Mouse (Mus musculus) midbrain, postnatal 0 days (tissue): Measurements from ENCODE around the gene Slc9a8. TPM values are rescaled to one million over a fixed set of nuclear protein-coding genes. Genes with fewer than 3 reads are reported as not detected.

ENCODE experiments used
- ATAC-seq: fragments of 200-750 bp; cut with Nextera tagmentation; 2 replicates; pipeline ENCODE4 v1.8.0; 2017; ENCODE audit warnings: moderate number of reproducible peaks, mild to moderate bottlenecking, moderate TSS enrichment, moderate library complexity; ENCODE audit not compliant: low FRiP score
- DNase-seq: peaks from one replicate; pipeline ENCODE4 v3.0.0-alpha.2; 2015; ENCODE audit warnings: low spot score
- H3K27ac ChIP-seq: fragments of 300-500 bp; sonication (generic); 2 replicates; pipeline ENCODE4 v1.5.1; 2014; ENCODE audit warnings: low read depth, mild to moderate bottlenecking, low read length, mixed read lengths
- H3K27me3 ChIP-seq: fragments of 300-500 bp; sonication (generic); 2 replicates; pipeline ENCODE4 v1.6.1; 2014; ENCODE audit warnings: low read length, control low read depth, mixed read lengths; ENCODE audit not compliant: insufficient read depth
- H3K36me3 ChIP-seq: fragments of 300-500 bp; sonication (generic); 2 replicates; pipeline ENCODE4 v1.6.1; 2014; ENCODE audit warnings: low read length, control low read depth, mixed read lengths; ENCODE audit not compliant: insufficient read depth
- H3K4me1 ChIP-seq: fragments of 300-500 bp; sonication (generic); 2 replicates; pipeline ENCODE4 v1.6.1; 2014; ENCODE audit warnings: mild to moderate bottlenecking, control low read depth, antibody characterized with exemption, low read length, mixed read lengths; ENCODE audit not compliant: insufficient read depth
- H3K4me2 ChIP-seq: fragments of 300-500 bp; sonication (generic); 2 replicates; pipeline ENCODE4 v1.6.1; 2014; ENCODE audit warnings: low read depth, mild to moderate bottlenecking, low read length, mixed read lengths; ENCODE audit not compliant: poor library complexity, severe bottlenecking
- H3K4me3 ChIP-seq: fragments of 300-500 bp; sonication (generic); 2 replicates; pipeline ENCODE4 v1.5.1; 2014; ENCODE audit warnings: low read depth, mild to moderate bottlenecking, low read length, moderate library complexity
- H3K9ac ChIP-seq: fragments of 300-500 bp; sonication (generic); replicated peaks from 2 replicates; pipeline ENCODE4 v1.6.1; 2014; ENCODE audit warnings: mild to moderate bottlenecking, low read length, moderate library complexity, mixed read lengths; ENCODE audit not compliant: poor library complexity, severe bottlenecking
- H3K9me3 ChIP-seq: fragments of 300-500 bp; sonication (generic); 2 replicates; pipeline ENCODE4 v1.6.1; 2016; ENCODE audit warnings: low read length, control low read depth
- CTCF ChIP-seq: IDR thresholded peaks from 2 replicates; pipeline ENCODE4 v1.5.1; 2016; ENCODE audit warnings: antibody characterized with exemption, mild to moderate bottlenecking
- WGBS: fragments of 180-500 bp; shearing (Covaris S2); extraction: QIAGEN DNeasy Blood & Tissue Kit; methylation state at CpG from one replicate; pipeline ENCODE4 v1.1.7; 2014; 5-methylcytosine and 5-hydroxymethylcytosine counted together
- polyA plus RNA-seq: library from polyadenylated mRNA; unstranded; fragments of >200 nt; fragmentation: Nextera tagmentation; extraction: Ambion mirVana; gene quantifications from 2 replicates; pipeline ENCODE4 v1.2.1, GENCODE M21; 2015
- total RNA-seq: library from RNA; depleted of rRNA; stranded (reverse); fragments of >200 nt; gene quantifications from 2 replicates; pipeline ENCODE4 v1.2.3, GENCODE M21; 2014

Slc9a8 gene
- total and polyA plus RNA-seq, 2 experiments from 2014 or later: 17.9 to 30.6 TPM

GRCm38 (mm10) chr2:167485501-167486377 is 64.2 kb downstream of the Slc9a8 start:
- no peaks in the 10 kb centered on the region for H3K27me3 ChIP-seq

DNA sequence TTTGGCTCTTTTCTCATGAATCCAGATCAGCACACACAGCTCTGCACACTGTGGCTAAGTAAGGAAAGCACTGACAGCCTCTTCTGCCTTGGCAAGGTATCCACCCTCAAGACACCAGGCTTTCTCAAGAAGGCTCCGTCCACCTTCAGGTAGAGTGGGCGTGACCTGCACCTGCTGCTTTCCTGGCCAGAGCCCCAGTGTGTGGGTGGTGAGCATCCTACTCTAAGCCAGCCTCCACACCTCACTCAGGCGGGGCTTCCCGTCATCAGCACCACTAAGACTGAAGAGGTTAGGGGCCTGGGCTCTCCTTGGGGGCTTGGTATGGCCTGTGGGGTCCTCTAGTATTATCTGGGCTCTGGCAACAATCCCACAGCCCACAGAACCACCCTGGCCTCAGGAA is 65.1 kb downstream of the Slc9a8 start:
- no peak for TF ChIP-seq CTCF
- H3K4me3 ChIP-seq: no peak overlapping the region
- DNase-seq: no peak
- H3K36me3 ChIP-seq: peaks cover 24% of the 10 kb centered on the region
- no peak overlapping the region for H3K9ac ChIP-seq
- H3K4me1 ChIP-seq: peaks cover 3% of the 10 kb centered on the region; the same call in 1 of the 2 replicates
- no peaks in the 10 kb centered on the region for H3K9me3 ChIP-seq
- ATAC-seq: no peak
- H3K27ac ChIP-seq: no peak overlapping the region
- no peak overlapping the region for H3K4me2 ChIP-seq
- WGBS: 94% methylated on average over 4 of the region's 4 CpGs
- no peaks in the 10 kb centered on the region for H3K27me3 ChIP-seq

More at GRCm38 (mm10) chr2:167485501-167486377, 64.2 kb downstream of the Slc9a8 start:
- Histone ChIP-seq H3K9me3 (no peaks in the 10 kb centered on the region), H3K4me1 (no peaks in the 10 kb centered on the region), H3K9ac (no peak overlapping the region), H3K4me3 (no peak overlapping the region), H3K4me2 (no peak overlapping the region), H3K27ac (no peak overlapping the region), H3K36me3 (peaks cover 24% of the 10 kb centered on the region)
- DNase-seq (peak; percentile 92), ATAC-seq (peak; percentile 66)
- WGBS: 73% methylated on average over 7 of the region's 7 CpGs
- TF ChIP-seq CTCF: no peak

GRCm38 (mm10) chr2:167487551-167487950 is 66.0 kb downstream of the Slc9a8 start:
- no peak overlapping the region for H3K9ac ChIP-seq
- WGBS: 89% methylated on average over 6 of the region's 6 CpGs
- ATAC-seq (no peak), DNase-seq (no peak)
- H3K9me3 ChIP-seq: no peaks in the 10 kb centered on the region
- no peak overlapping the region for H3K27ac ChIP-seq
- no peak for TF ChIP-seq CTCF
- no peak overlapping the region for H3K4me2 ChIP-seq
- H3K4me1 ChIP-seq: peaks cover 6% of the 10 kb centered on the region; the same call in 1 of the 2 replicates
- H3K4me3 ChIP-seq: no peak overlapping the region
- H3K27me3 ChIP-seq: no peaks in the 10 kb centered on the region
- H3K36me3 ChIP-seq: peaks cover 24% of the 10 kb centered on the region

DNA sequence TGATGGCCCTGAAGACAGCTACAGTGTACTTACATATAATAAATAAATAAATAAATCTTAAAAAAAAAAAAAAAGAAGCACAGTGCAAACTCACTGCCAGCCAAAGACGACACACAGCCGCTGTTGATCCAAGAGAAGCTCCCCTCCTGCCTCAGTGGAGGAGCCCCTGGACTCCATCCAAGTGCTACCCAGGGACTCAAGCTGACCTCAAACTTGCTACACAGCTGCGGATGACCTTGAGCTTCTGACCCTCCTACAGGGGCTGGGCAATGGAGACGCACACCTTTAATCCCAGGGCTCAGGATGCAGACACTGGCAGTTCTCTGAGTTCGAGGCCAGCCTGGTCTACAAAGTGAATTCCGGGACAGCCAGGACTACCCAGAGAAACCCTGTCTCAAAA is 66.5 kb downstream of the Slc9a8 start:
- WGBS: 80% methylated on average over 6 of the region's 6 CpGs
- Histone ChIP-seq H3K27me3 (no peaks in the 10 kb centered on the region), H3K9me3 (no peaks in the 10 kb centered on the region), H3K4me1 (peaks cover 6% of the 10 kb centered on the region; the same call in 1 of the 2 replicates), H3K27ac (no peak overlapping the region), H3K36me3 (peaks cover 20% of the 10 kb centered on the region), H3K4me3 (no peak overlapping the region), H3K9ac (no peak overlapping the region), H3K4me2 (no peak overlapping the region)
- no peak for ATAC-seq
- TF ChIP-seq CTCF: no peak
- DNase-seq: no peak

DNA sequence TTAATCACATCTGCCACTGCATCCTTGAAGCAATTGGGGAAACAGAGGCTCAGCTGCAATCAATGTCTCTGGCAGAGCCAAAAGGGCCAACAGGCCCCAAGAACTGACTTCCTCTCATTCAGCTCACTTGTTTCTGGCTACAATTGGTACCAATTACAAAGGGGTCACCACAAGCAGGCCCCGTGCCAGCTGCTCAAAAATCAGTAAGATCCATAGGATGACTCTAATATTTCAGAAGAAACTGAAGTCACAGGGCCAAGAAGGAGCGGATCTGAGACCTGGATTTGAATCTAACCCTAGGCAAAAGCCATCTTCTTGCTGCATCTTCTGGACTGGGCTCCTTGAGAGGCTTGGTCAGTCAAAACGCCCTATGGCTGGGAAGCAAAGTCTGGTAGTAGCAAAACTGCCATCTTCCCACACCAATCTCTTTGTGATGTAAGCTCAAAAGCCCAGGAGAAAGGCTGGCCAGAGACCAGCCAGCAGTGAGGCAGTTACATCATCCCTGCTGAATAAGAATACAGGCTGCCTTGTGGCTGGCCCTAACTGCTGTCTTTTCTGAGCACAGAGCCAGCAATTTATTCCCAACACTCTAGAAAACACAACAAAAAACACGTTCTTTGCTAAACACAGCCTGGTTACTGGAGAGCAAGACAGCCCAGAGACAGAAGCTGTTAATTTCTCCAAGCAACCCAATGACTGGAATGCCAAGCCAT is 69.5 kb downstream of the Slc9a8 start:
- no peak for TF ChIP-seq CTCF
- DNase-seq (peak; percentile 78), ATAC-seq (peak; percentile 20; the same call in 1 of the 2 replicates)
- WGBS: 80% methylated on average over 4 of the region's 4 CpGs
- Histone ChIP-seq H3K4me2 (peak overlapping the region; percentile 69), H3K4me1 (peaks cover 6% of the 10 kb centered on the region; the same call in 1 of the 2 replicates), H3K9me3 (no peaks in the 10 kb centered on the region), H3K4me3 (peak overlapping the region; percentile 100; the same call in 1 of the 2 replicates), H3K9ac (peak overlapping the region; percentile 99; the same call in 1 of the 2 replicates), H3K27me3 (no peaks in the 10 kb centered on the region), H3K27ac (peak overlapping the region; percentile 98; the same call in 1 of the 2 replicates), H3K36me3 (peaks cover 4% of the 10 kb centered on the region; the same call in 1 of the 2 replicates)
